Comparison of ENCODE assay signal across 9 mouse cellular contexts in the genomic region with DNA sequence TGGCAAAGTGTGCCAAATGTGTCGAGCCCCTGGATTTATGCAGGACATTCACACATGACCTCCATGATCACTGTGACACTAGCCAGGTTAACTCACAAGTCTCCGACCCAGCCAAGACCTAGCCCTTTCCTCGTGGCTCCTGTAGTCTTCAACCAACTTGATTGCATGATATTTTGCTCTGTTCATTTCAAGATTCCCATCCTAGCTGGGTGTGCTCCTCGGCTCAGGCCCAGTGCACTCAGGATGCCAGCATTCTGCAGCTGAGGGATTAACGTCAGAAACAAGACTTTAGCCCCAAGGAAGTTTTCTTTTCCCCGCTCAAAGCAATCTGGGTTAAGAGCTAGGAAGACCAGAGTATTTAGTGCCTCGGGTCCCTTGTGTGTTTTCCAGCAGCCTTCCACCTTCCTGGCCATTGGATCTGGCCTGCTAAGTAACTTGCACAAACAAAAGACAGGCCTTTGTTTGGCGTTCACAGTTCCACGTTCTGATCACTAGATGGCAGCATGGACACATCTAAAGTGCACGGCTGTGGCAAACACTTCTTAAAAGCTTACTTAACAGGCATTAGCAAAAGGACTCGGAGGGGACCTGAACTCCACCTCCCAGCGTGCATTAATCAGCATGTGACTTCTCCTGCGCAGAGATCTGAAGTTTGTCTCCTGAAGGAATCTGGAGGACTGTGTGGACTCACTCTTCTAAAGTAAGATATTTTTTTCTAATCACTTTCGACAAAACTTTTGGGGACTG. TPM values are rescaled to one million over a fixed set of nuclear protein-coding genes. Genes with fewer than 3 reads are reported as not detected.
DNase-seq lines count a peak whose midpoint lies in the region; ATAC-seq lines count a peak whose summit lies in the region.
"Had no signal": no experiment of that assay in that cellular context is flagged by ENCODE, and none has a peak within 500 bp of the region (broad histone marks: within the 10 kb centered on the region; RNA-seq: fewer than 3 reads in every experiment).

A gene (plus strand): TSS at position 553 of the 747 bp plus-strand sequence.

- WGBS in forebrain, embryonic 11.5 days, result 25% methylated on average over 14 of the region's 14 CpGs
- whole genome bisulfite sequencing in heart, embryonic 15.5 days, result 26% methylated on average over 14 of the region's 14 CpGs
- WGBS in liver, embryonic 12.5 days (ENCODE audit: insufficient replicate concordance), result 25% methylated on average over 14 of the region's 14 CpGs
- WGBS in neural tube, embryonic 11.5 days, result 28% methylated on average over 14 of the region's 14 CpGs

- H3K36me3 ChIP-seq in forebrain, embryonic 11.5 days (ENCODE audit: control insufficient read depth, insufficient read depth, low read length), result no peaks in the 10 kb centered on the region
- H3K36me3 ChIP-seq in heart, embryonic 15.5 days, result no peaks in the 10 kb centered on the region
- no peaks in the 10 kb centered on the region for H3K36me3 ChIP-seq in liver, embryonic 12.5 days
- no peaks in the 10 kb centered on the region for H3K36me3 ChIP-seq in neural tube, embryonic 11.5 days (ENCODE audit: control insufficient read depth, insufficient read depth, low read length)
- H3K36me3 ChIP-seq: liver, embryonic 15.5 days had no signal

- no peak within 1 kb of the TSS for H3K4me3 ChIP-seq in forebrain, embryonic 11.5 days (ENCODE audit: low read depth, low read length)
- peak within 1 kb of the TSS; percentile 6; the same call in 1 of the 2 replicates for H3K4me3 ChIP-seq in heart, embryonic 15.5 days
- H3K4me3 ChIP-seq in liver, embryonic 12.5 days, result no peak within 1 kb of the TSS
- no peak within 1 kb of the TSS for H3K4me3 ChIP-seq in neural tube, embryonic 11.5 days (ENCODE audit: low read depth, low read length)
- H3K4me3 ChIP-seq: liver, embryonic 15.5 days had no signal

- H3K9me3 ChIP-seq in forebrain, embryonic 11.5 days (ENCODE audit: control insufficient read depth, low read length), result no peaks in the 10 kb centered on the region
- H3K9me3 ChIP-seq in heart, embryonic 15.5 days (replicated peaks), result no peaks in the 10 kb centered on the region
- H3K9me3 ChIP-seq in liver, embryonic 12.5 days (replicated peaks), result no peaks in the 10 kb centered on the region
- no peaks in the 10 kb centered on the region for H3K9me3 ChIP-seq in neural tube, embryonic 11.5 days (ENCODE audit: control insufficient read depth, low read length)
- H3K9me3 ChIP-seq: liver, embryonic 15.5 days had no signal

- H3K4me1 ChIP-seq in forebrain, embryonic 11.5 days (replicated peaks; ENCODE audit: control insufficient read depth, insufficient read depth, low read length), result no peaks in the 10 kb centered on the region
- peaks cover 3% of the 10 kb centered on the region; the same call in 1 of the 2 replicates for H3K4me1 ChIP-seq in heart, embryonic 15.5 days (replicated peaks)
- H3K4me1 ChIP-seq in liver, embryonic 12.5 days, result no peaks in the 10 kb centered on the region
- no peaks in the 10 kb centered on the region for H3K4me1 ChIP-seq in neural tube, embryonic 11.5 days (ENCODE audit: control insufficient read depth, insufficient read depth, low read length)
- H3K4me1 ChIP-seq: liver, embryonic 15.5 days had no signal

- no peak within 1 kb of the TSS for H3K27ac ChIP-seq in forebrain, embryonic 11.5 days (ENCODE audit: low read depth, low read length)
- H3K27ac ChIP-seq in heart, embryonic 15.5 days, result no peak within 1 kb of the TSS
- no peak within 1 kb of the TSS for H3K27ac ChIP-seq in liver, embryonic 12.5 days
- H3K27ac ChIP-seq in neural tube, embryonic 11.5 days (ENCODE audit: low read depth, low read length), result no peak within 1 kb of the TSS
- H3K27ac ChIP-seq: liver, embryonic 15.5 days had no signal

- peak; percentile 89 for ATAC-seq in forebrain, embryonic 11.5 days (replicated peaks; ENCODE audit: low FRiP score)
- ATAC-seq in heart, embryonic 15.5 days (replicated peaks; ENCODE audit: insufficient number of reproducible peaks, insufficient read depth, low FRiP score, low read depth), result 0 out of 2 replicates have a peak, but pooled peaks have one; percentile 28
- ATAC-seq in liver, embryonic 12.5 days, result 0 out of 2 replicates have a peak, but pooled peaks have one; percentile 40
- ATAC-seq in neural tube, embryonic 11.5 days (ENCODE audit: insufficient read depth, low FRiP score, low TSS enrichment), result peak; percentile 82

- peak within 1 kb of the TSS; percentile 41 for H3K9ac ChIP-seq in forebrain, embryonic 11.5 days (ENCODE audit: low read length)
- peak within 1 kb of the TSS; percentile 3; the same call in 1 of the 2 replicates for H3K9ac ChIP-seq in heart, embryonic 15.5 days
- H3K9ac ChIP-seq in liver, embryonic 12.5 days, result no peak within 1 kb of the TSS
- H3K9ac ChIP-seq in neural tube, embryonic 11.5 days (ENCODE audit: low read length), result peak within 1 kb of the TSS; percentile 42
- H3K9ac ChIP-seq: liver, embryonic 15.5 days had no signal

- H3K4me2 ChIP-seq in forebrain, embryonic 11.5 days (ENCODE audit: low read depth, low read length, severe bottlenecking), result 0 out of 2 replicates have a peak within 1 kb of the TSS, but pooled peaks have one; percentile 13
- H3K4me2 ChIP-seq in heart, embryonic 15.5 days, result peak within 1 kb of the TSS; percentile 48
- peak within 1 kb of the TSS; percentile 21; the same call in 1 of the 2 replicates for H3K4me2 ChIP-seq in liver, embryonic 12.5 days
- no peak within 1 kb of the TSS for H3K4me2 ChIP-seq in neural tube, embryonic 11.5 days (ENCODE audit: low read depth)
- H3K4me2 ChIP-seq: liver, embryonic 15.5 days had no signal

- H3K27me3 ChIP-seq in forebrain, embryonic 11.5 days (ENCODE audit: control insufficient read depth, insufficient read depth, low read length), result no peaks in the 10 kb centered on the region
- no peaks in the 10 kb centered on the region for H3K27me3 ChIP-seq in heart, embryonic 15.5 days
- no peaks in the 10 kb centered on the region for H3K27me3 ChIP-seq in liver, embryonic 12.5 days (replicated peaks)
- no peaks in the 10 kb centered on the region for H3K27me3 ChIP-seq in neural tube, embryonic 11.5 days (ENCODE audit: control insufficient read depth, insufficient read depth, low read length)
- H3K27me3 ChIP-seq: liver, embryonic 15.5 days had no signal

- peak; percentile 45 to 65 for DNase-seq in CD8-positive naive resting alpha-beta T cell, adult 2 months (ENCODE audit: low read depth in 2 of 2, low spot score in 2 of 2)
- DNase-seq in c-Kit-positive CD71-negative TER-119-negative erythroid progenitor cells, embryonic 14.5 days (ENCODE audit: low read depth), result peak; percentile 76
- peak; percentile 91 for DNase-seq in forebrain, embryonic 11.5 days (ENCODE audit: low spot score)
- peak; percentile 90 for DNase-seq in kidney, postnatal 14 days
- DNase-seq in neural tube, embryonic 11.5 days (ENCODE audit: low spot score), result peak; percentile 88
- DNase-seq in telencephalon, adult 2 months (ENCODE audit: low read depth, low spot score), result peak; percentile 58

RNA-seq across cellular contexts. Expression of the gene that starts here (rescaled TPM):
- 5.0 and 5.4 TPM in 2 replicates for polyA plus RNA-seq in forebrain, embryonic 11.5 days (2014; fragmentation: Nextera tagmentation; extraction: Ambion mirVana)
- 2.1 and 2.4 TPM in 2 replicates for polyA plus RNA-seq in heart, embryonic 15.5 days (2015; fragmentation: Nextera tagmentation; extraction: Ambion mirVana)
- polyA plus RNA-seq in liver, embryonic 12.5 days (2016; fragmentation: Nextera tagmentation; extraction: Ambion mirVana), result 0.49 and 0.61 TPM in 2 replicates
- polyA plus RNA-seq in neural tube, embryonic 11.5 days (2014; fragmentation: Nextera tagmentation; extraction: Ambion mirVana), result 5.2 and 6.9 TPM in 2 replicates

Comparison
In these comparisons a context has a peak if more than half of its experiments do, and no peak if none do; other contexts are left out.
1. Peak in ATAC-seq and H3K4me2 ChIP-seq in liver, embryonic 12.5 days; RNA of the gene not detected or under 1 TPM.
2. ATAC-seq: peak in every context shown above with its lines; median percentile 89 in forebrain, embryonic 11.5 days; 82 in neural tube, embryonic 11.5 days; 40 in liver, embryonic 12.5 days; 28 in heart, embryonic 15.5 days.